Mouse (Mus musculus): ENCODE measurements around the gene Lyg2.

The Lyg2 gene

DNA sequence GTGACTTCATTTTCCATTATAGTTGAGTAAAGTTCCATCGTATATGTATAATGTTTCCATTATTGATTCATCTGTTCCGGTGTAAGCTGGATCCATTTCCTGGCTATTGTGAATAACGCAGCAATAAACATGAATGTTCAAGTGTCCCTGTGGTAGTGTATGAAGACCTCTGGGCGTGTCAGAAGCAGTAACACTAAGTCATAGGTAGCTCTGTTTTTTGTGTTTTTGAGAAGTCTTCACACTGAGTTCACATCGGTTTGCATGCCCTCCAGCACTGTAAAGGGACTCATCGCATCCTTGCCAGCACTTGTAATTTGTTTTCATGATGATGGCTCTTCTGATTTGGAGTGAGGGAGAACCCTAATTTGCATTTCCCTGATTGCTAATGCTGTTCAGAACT lies 50.0 kb downstream of the Lyg2 start, which contains the start of gene Tsga10:
TSS of gene Tsga10 (minus strand) at position 144 of the 400 bp plus-strand sequence.
- POLR2A ChIA-PET, result interaction anchor here in 2 of 4 experiments (0.6 to 2.5 kb wide), 3 partner anchors 25 to 402 kb away, joined by 3 to 10 read pairs (median 3); partner anchors contain the start of genes Mitd1 (in 1 of the 2) and Mrpl30 (in 1 of the 2)
- CTCF ChIA-PET, result interaction anchor here in 1 of 4 experiments (1.0 to 1.3 kb wide), 2 partner anchors 175 to 219 kb away, joined by 3 to 4 read pairs; no protein-coding TSS in a partner anchor

DNA sequence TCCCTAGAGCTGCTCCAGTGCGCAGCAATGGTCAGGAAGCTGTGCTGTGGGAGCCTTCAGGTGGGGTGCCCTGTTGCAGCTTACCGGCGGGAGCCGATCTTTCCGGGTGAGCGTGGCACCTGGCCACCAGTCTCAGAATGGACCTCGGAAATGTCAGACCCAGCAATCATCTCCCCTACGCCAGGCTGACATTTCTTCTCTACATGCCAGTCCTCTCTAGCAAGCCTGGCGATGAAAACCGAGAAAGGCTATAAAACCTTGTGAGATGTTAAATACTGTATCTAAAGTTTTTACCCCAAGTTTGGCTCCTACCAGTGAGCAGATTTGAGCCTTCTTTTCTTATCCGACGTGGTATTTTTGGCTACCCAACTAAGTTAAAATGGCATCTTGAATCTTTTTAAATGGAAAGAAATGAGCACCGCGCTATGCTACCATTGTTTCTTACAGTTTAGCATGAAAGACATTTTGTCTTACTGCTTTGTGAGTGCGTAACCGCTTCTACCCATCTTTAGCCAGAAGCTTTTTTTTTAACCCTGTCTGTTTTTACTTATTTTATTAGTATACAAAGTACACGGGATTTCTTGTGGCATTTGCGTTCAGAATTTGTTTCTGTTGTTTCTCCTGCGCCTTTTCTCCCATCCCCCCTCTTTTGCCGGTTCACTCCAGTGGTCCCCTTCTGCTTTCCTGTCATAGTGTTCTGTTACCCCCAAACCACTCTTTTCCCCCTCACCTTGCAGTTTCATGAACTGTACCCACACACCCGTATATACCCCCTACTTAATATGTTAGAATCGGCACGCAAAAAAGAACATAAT lies 50.7 kb downstream of the Lyg2 start:
- ChIA-PET POLR2A (interaction anchor here in 3 of 4 experiments (0.6 to 2.5 kb wide), 24 partner anchors 10 to 653 kb away, joined by 3 to 19 read pairs (median 4); partner anchors contain the start of genes Coa5 (in 2 of the 3), Mitd1 (in 2 of the 3), Mrpl30 (in 2 of the 3) and Unc50 (in 2 of the 3)), CTCF (interaction anchor here in 3 of 4 experiments (0.5 to 1.9 kb wide), 11 partner anchors 38 to 1619 kb away, joined by 3 to 8 read pairs (median 4); no protein-coding TSS in a partner anchor)

DNA sequence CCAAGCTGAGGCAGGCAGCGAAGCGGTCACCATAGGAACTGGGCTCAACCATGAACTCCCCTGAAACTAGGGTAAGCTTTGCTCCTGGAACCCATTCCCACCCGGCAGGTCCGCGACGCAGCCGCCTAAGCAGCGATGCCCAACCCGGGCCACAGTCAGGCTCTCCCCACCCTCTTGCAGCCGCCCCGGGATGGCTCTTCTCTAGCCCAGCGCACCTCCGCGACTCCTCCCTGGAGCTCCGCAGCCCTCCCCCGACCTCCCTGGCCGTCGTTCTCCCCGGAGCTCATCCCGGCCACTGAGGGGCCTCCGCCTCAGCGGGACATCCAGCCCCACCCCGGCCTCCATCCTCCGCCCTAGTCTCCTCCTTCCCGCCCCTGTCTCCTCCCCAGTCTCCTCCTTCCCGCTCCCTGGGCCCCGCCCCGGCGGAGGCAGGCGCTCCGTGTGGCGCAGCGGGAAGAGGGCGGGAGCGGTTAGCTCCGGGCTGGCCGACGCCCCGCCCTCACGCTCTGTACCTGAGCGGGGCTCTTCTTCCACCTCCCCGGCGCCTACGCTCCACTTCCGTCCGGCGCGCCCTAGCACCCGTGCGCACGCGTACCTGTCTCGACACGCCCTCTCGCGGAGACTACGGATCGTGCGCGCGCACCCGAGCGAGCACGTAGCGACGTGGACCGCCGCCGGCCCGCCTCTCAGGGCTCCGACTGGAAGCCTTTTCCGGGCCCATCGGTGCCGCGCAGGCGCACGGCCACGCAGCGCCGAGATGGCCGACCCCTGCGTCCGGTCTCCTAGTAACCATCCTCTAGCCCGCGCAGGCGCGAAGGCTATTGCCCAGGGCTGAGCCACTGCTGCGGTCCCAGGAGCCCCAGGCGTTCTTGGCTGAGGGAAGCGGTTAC lies 51.5 kb downstream of the Lyg2 start:
- POLR2A ChIA-PET, result interaction anchor here in 3 of 4 experiments (0.5 to 2.5 kb wide), 38 partner anchors 8 to 1810 kb away, joined by 3 to 19 read pairs (median 3); partner anchors contain the start of genes Mitd1 (in 3 of the 3), Mrpl30 (in 3 of the 3), Coa5 (in 2 of the 3) and Unc50 (in 2 of the 3)

More for the DNA sequence above, 51.5 kb downstream of the Lyg2 start:
- CTCF ChIA-PET, result interaction anchor here in 3 of 4 experiments (0.5 to 1.9 kb wide), 18 partner anchors 39 to 1621 kb away, joined by 3 to 8 read pairs (median 4); partner anchors contain the start of genes Coa5 (in 1 of the 3) and Unc50 (in 1 of the 3)

All from embryonic stem cell, embryonic (primary cell).